Mouse (Mus musculus) kidney, postnatal 36 days (tissue): ENCODE data around the gene Aldh3b1.
"Not testable (repeated sequence)": the region's sequence is repeated elsewhere in the genome, so short reads cannot be mapped to it uniquely, and the experiment has no call there.

ENCODE experiments used
- DNase-seq, 2 experiments: peaks; one replicate each; pipeline ENCODE4 v3.0.0; 2021 to 2022; ENCODE audit warnings: mixed read lengths in 2 of 2

Gene Aldh3b1

GRCm38 (mm10) chr19:3929211-3929941 lies at the start of gene Aldh3b1:
Gene Aldh3b1 (minus strand): TSS chr19:3929808.
- DNase-seq = peak; percentile 97 to 99

- DNase-seq = no peak
Observed at GRCm38 (mm10) chr19:3975866-3976265, 46.3 kb upstream of the Aldh3b1 start.

GRCm38 (mm10) chr19:3974608-3975007 lies 45.0 kb upstream of the Aldh3b1 start:
- not testable (repeated sequence) for DNase-seq

GRCm38 (mm10) chr19:3972229-3972628 lies 42.6 kb upstream of the Aldh3b1 start, which contains the start of gene Aldh3b2:
Gene Aldh3b2 (plus strand): TSS chr19:3972328.
- no peak for DNase-seq

GRCm38 (mm10) chr19:3967258-3967657 lies 37.6 kb upstream of the Aldh3b1 start:
- DNase-seq = no peak

GRCm38 (mm10) chr19:3966330-3967075 lies 36.9 kb upstream of the Aldh3b1 start:
- DNase-seq = no peak

GRCm38 (mm10) chr19:3964030-3964429 lies 34.4 kb upstream of the Aldh3b1 start:
- DNase-seq = no peak

GRCm38 (mm10) chr19:3962469-3962868 lies 32.9 kb upstream of the Aldh3b1 start:
- DNase-seq = peak in 1 of 2 experiments; percentile 59

GRCm38 (mm10) chr19:3961805-3962204 lies 32.2 kb upstream of the Aldh3b1 start:
- not testable (repeated sequence) for DNase-seq

GRCm38 (mm10) chr19:3960211-3960610 lies 30.6 kb upstream of the Aldh3b1 start:
- no peak for DNase-seq

- peak; percentile 66 to 79 for DNase-seq
Observed at GRCm38 (mm10) chr19:3959030-3959429, 29.4 kb upstream of the Aldh3b1 start.

GRCm38 (mm10) chr19:3958470-3958869 lies 28.9 kb upstream of the Aldh3b1 start, which contains the start of gene Aldh3b3:
Gene Aldh3b3 (plus strand): TSS chr19:3958645.
- DNase-seq = peak; percentile 40 to 65

- DNase-seq = peak; percentile 42 to 54
Observed at GRCm38 (mm10) chr19:3957296-3958036, 27.9 kb upstream of the Aldh3b1 start.

- DNase-seq = peak in 1 of 2 experiments; percentile 48
Observed at GRCm38 (mm10) chr19:3955804-3956203, 26.2 kb upstream of the Aldh3b1 start.

- peak; percentile 26 to 33 for DNase-seq
Observed at GRCm38 (mm10) chr19:3955033-3955432, 25.4 kb upstream of the Aldh3b1 start.

GRCm38 (mm10) chr19:3952099-3952498 lies 22.5 kb upstream of the Aldh3b1 start:
- DNase-seq = no peak

- no peak for DNase-seq
Observed at GRCm38 (mm10) chr19:3951461-3951860, 21.9 kb upstream of the Aldh3b1 start.

- peak; percentile 53 to 54 for DNase-seq
Observed at GRCm38 (mm10) chr19:3950331-3950730, 20.7 kb upstream of the Aldh3b1 start.

- peak; percentile 44 to 68 for DNase-seq
Observed at GRCm38 (mm10) chr19:3948546-3948945, 18.9 kb upstream of the Aldh3b1 start.

GRCm38 (mm10) chr19:3947813-3948212 lies 18.2 kb upstream of the Aldh3b1 start:
- DNase-seq = no peak

- peak; percentile 84 to 90 for DNase-seq
Observed at GRCm38 (mm10) chr19:3946715-3947114, 17.1 kb upstream of the Aldh3b1 start.

GRCm38 (mm10) chr19:3945872-3946564 lies 16.4 kb upstream of the Aldh3b1 start:
- DNase-seq = peak; percentile 79 to 83
